Mouse (Mus musculus): ENCODE data around the gene Myocd.

The Myocd gene

GRCm38 (mm10) chr11:65269851-65270473 lies at the start of gene Myocd:
Gene Myocd (minus strand): TSS chr11:65269989.
- DNase-seq (ENCODE audit: low spot score in 2 of 2), result no peak

GRCm38 (mm10) chr11:65303824-65304223 lies 34.0 kb upstream of the Myocd start:
- no peak for DNase-seq (ENCODE audit: low spot score in 2 of 2)

DNA sequence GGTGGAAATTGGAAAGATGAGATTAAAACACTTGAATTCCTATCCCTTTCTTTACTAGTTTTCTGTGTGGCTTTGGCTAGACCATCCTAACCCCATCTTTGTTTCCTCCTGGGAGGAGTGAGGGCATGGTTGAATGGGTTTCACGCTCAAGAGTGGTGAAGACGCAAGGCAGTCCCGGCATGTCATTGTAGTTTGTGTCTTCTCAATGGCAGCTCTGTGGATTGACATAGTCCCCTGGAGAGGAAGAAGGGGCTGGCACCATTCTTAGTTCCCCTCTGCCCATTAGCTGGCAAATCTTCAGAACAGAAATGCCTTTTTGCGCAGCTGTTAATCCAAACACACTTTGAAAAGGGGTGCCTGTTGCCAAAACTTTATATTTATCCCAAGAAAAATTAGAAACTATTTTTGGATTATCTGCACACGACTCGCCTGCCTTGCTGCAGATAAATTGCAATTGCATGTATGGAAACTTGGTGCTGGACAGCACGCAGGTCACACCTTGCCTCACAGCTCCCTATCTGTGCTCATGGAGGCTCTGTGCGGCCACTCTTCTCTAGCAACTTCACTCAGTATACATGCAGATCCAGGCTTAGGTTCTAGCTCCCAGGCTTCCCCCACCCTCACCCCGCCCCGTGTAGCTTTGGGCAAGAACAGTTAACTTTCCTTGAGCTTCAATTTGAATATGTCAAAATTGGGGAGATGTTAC lies 24.5 kb upstream of the Myocd start:
- no peak for DNase-seq (ENCODE audit: low spot score in 2 of 2)

- no peak for DNase-seq (ENCODE audit: low spot score in 2 of 2)
These were observed 23.2 kb upstream of the Myocd start for GRCm38 (mm10) chr11:65292994-65293393.

DNA sequence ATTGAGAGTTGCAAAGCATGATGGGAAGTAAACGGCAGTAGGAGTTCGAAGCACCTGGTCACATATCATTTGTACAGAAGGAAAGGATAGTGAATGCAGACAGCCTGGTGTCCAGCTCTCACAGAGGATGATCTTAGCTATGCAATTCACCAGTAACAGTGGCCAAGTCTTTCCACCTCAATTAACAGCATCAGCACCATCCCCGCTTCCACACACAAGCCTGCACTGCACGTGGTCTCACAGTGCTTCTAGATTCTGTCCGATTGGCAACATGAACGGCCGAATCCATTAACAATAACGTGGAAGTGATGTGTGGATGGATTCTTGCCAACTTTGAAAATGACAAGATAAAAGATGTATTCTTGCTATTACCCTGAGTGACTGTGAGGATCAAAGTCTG lies 17.9 kb upstream of the Myocd start:
- DNase-seq (ENCODE audit: low spot score in 2 of 2), result no peak

DNA sequence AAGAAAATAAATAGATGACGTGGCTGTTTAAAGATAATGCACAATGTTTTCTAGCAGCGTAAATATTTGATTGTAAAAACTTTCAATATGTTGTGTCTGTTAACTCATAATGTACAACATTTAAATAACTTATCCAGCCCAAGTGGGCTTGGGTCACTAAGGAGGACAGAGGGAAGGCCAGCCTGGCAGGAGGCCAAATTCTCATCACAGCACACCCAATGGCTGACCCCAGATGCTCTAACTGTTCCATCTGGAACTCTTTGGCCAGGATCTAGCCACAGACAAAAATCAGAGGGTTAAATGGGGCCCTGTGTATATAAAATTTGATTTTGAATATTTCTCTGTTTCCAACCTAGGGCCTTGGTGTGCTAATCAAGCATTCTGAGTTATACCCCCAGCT lies 16.4 kb upstream of the Myocd start:
- no peak for DNase-seq (ENCODE audit: low spot score in 2 of 2)

GRCm38 (mm10) chr11:65275441-65275840 lies 5.7 kb upstream of the Myocd start:
- no peak for DNase-seq (ENCODE audit: low spot score in 2 of 2)

DNA sequence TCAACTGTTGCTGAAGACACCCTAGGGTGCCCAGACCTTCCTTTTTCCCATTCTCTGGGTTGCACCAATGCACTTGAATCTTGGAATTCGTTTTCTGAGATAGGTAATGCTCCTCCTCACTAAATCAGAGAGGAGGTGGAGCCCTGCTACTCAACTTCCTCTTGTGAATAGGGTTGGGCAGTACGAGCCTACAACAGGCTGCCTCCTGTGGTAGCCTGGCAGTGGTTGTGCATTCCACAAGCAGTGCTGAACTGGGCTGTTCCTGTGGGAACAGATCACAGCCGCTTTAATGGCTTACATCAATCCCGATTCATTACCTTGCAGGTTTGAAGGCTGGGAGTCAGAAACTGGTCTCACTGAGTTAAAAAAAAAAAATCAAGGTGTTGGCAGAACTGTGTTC lies 1.2 kb upstream of the Myocd start:
- no peak for DNase-seq (ENCODE audit: low spot score in 2 of 2)

- no peak for DNase-seq (ENCODE audit: low spot score in 2 of 2)
These were observed 1.5 kb downstream of the Myocd start for GRCm38 (mm10) chr11:65268310-65268709.

DNA sequence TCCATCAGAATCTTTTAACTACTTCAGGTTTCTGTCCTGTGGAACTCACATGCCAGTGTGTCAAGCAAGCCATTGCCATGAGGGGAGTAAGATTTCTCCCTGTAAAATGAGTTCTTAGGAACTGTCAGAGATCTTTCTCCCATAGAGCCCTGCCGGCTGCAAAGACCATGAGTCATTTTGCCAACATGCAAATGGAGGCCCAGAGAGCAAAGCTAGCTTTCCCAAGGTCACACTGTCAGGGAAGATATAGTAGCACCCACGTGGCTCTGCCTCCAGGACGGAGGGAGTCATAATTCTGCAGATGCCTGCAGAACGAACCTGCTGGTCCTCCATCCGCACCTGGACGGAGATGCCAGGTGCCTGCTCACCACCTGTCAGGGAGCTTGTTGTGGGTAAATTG lies 6.3 kb downstream of the Myocd start:
- DNase-seq (ENCODE audit: low spot score in 2 of 2), result no peak

DNA sequence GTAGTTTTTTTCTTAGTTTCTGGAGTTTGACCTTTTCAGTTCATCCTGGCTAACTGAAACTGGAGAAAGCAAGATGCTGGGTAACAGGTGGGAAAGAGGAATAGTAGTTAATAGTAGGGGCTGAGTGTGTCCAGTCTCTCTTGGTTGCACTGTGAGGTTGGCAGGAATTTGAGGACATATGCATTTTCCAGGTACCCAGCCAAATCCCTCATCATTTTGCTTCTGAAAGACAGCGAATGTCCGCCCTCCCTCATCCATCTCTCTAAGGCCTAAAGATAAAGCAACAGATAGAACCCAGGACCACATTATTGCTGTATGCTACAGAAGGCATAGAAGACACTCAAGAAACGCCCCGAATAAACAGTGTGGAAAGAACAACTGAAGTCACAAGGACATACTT lies 10.8 kb downstream of the Myocd start:
- no peak for DNase-seq (ENCODE audit: low spot score in 2 of 2)

DNA sequence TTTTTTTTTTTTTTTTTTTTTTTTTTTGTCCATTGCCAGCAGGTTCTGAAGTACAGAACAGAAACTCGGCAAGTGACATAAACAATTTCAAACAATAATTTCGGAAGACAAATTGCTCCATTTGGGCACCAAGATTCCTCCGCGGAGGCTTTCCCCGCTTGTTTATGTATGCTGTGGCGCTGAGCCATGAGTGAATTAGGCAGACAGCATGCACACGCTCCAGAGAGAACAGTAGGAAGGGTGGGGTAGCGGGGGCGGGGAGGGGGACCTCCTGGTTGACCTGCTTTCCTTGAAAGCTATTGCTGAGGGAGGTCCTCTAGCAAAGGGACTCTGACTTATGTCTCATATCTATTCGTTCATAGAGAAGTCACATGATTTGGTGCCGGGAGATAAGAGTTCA lies 13.6 kb downstream of the Myocd start:
- DNase-seq (ENCODE audit: low spot score in 2 of 2), result no peak

GRCm38 (mm10) chr11:65255564-65255963 lies 14.2 kb downstream of the Myocd start:
- DNase-seq (ENCODE audit: low spot score in 2 of 2), result no peak

GRCm38 (mm10) chr11:65250366-65250765 lies 19.4 kb downstream of the Myocd start:
- no peak for DNase-seq (ENCODE audit: low spot score in 2 of 2)

GRCm38 (mm10) chr11:65246301-65247054 lies 23.3 kb downstream of the Myocd start:
- DNase-seq (ENCODE audit: low spot score in 2 of 2), result no peak

DNA sequence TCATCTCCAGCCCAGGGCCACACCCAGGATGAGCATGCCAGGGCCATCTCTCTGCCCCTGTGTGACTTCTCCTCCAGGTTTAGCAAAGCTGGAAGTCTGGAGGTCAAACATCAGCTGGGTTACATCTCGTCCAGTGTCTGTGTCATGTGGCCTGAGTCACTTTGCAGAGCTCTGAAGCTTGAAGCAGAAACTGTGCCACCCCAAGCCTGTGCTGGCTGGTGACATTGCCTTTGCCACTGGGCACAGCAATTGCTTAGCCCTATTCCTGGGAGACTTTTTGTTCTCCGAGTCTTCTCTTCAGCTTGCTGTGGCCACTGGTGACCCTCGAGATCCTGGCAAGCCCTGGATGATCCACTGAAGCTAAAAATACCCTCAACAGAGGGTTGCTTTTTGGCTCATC lies 26.2 kb downstream of the Myocd start:
- DNase-seq (ENCODE audit: low spot score in 2 of 2), result no peak

DNA sequence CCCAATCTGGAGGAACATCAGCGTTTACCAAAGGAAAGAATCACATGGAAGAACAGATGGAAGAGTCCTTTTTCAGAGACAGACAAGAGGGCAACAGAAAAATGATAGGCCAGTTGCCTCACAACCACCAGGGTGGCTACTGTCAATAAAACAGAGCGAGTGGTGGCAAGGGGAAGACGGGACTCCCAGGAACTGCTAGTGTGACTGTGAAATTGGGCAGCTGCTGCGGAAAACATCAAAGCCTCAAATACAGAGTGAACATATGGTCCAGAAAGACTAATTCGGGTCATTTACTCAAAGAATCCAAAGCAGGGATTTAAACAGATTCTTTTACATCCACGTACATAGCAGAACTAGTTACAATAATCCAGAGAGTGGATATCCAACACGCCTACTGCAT lies 29.3 kb downstream of the Myocd start:
- no peak for DNase-seq (ENCODE audit: low spot score in 2 of 2)

DNA sequence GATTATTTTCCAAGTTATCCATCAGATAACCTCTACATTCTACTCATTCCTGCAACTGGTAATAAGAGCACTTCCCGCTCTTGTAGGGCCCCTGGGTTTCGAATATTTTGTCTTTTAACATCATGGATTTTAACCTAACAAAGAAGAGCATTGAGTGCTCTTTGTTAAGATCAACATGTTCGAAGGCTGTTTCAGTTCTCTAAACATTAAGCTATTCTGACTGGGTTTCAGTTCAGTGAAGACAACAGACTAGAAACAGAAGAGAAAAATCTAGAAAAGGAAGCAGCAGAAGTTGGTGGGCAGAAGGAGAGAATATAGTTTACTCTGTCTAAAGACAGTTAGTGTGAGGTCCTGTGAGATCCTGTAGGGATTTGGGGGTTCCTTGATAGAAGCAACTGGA lies 31.9 kb downstream of the Myocd start:
- DNase-seq (ENCODE audit: low spot score in 2 of 2), result no peak

- DNase-seq (ENCODE audit: low spot score in 2 of 2), result no peak
These were observed 32.9 kb downstream of the Myocd start for GRCm38 (mm10) chr11:65236907-65237306.

DNA sequence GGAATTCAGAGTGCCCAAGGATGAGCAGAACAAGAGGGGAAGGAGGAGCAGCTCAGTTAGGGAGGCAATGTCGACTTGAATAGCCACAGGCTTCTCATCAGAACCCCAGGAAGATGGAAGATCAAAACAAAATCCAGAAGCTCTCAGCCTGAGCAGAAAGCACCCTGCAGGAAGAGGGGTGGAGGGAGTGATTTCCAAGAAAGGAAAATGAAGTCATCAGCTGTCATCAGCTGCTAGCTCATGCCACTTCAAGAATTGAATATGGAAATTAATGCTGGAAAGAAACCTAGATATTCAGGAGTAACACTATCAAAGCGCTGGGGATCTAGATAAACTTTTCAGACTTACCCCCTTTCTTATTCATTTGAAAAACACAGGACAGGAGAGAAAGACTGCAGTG lies 34.4 kb downstream of the Myocd start:
- no peak for DNase-seq (ENCODE audit: low spot score in 2 of 2)

- no peak for DNase-seq (ENCODE audit: low spot score in 2 of 2)
These were observed 38.0 kb downstream of the Myocd start for GRCm38 (mm10) chr11:65231771-65232170.

DNA sequence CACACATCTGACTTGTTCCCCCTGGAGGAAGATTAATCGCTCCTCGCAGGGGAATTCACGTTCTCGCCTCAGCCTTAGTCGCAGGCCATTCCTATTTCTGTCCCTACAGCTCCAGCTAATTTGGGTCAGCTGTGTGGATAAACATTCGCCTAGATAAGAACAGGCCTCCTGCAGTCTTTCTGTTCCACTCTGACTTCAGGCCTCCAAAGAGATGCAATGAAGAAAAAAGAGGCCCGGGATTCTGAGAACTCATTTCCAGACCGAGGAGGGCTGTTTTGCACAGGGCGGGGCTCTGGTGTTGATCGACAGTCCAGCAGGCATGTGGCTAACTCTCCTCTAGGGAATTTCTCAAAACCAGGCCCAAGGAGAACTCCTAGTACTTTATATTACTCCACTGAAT lies 43.0 kb downstream of the Myocd start:
- DNase-seq (ENCODE audit: low spot score in 2 of 2), result no peak
